Mouse (Mus musculus): ENCODE results near the gene Ints12.

Gene Ints12

DNA sequence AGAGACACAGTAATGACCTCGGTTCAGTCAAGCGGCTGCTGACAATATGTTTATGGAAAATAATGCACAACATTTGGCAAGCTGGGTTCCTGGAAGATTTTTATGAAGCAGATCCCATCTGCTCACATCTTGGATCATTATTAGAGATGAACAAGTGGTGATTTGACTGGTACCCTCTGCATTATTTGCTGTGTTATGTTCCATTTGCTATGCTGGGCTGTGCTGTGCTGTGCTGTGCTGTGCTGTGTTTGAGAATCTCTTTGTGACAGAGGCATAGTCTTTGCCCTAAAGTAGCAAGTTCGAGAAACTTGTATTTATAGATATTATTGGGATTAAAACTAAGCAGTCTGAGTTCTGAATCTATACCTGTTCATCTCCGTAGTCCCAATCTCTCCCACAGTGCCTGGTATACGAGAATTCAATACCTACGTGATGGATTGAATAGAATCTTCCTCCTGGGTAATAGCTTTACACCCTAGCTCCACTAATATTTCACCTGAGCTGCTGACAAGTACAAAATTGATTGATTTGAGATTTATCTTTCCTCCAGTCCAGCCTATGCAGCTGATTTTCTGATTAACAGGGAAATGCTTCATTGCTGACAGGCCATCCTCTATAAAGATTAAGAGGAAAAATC, 53.0 kb downstream of the Ints12 start:
- no peak for DNase-seq (ENCODE audit: low spot score)

GRCm38 (mm10) chr3:133151629-133152028, 60.0 kb downstream of the Ints12 start:
- no peak for DNase-seq (ENCODE audit: low spot score)

GRCm38 (mm10) chr3:133152831-133153230, 61.2 kb downstream of the Ints12 start:
- DNase-seq (ENCODE audit: low spot score): no peak

DNA sequence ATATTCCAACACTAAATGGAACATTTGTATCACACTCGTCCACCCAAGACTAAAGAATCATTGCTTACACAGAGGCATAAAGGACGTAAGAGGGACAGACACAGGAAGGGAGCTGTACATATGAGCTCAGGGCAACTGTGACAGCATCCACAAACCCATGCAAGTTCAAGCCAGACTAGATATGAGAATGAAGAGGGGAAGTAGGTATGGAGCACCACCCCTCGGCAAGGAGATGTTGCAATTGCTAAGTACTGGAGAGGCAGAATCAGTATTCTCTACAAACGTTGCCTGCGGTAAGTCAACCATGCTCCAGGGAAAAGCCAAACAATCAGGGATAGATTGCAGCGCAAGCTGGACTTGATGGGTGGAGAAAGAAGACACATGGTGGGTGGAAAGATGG, 62.0 kb downstream of the Ints12 start:
- DNase-seq (ENCODE audit: low spot score): no peak

DNA sequence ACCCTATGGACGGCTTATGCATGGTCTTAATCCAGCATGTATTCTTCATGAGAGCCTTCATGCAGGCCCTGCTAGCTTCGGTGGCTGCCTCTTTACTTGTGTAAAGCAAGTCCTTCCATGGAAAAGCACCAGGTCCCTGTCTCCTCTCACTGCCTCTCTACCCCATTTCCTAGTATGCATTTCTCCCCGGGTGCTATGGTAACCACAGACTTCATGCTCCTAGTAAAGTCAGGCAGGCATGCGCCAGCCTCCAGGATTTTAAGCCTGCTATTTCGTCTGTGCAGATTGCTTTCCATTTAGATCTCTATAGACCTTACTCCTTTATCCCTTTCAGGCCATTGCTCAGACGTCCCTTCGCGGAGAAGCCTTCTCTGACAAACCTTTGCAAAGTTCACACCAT, 63.0 kb downstream of the Ints12 start:
- no peak for DNase-seq (ENCODE audit: low spot score)

GRCm38 (mm10) chr3:133158260-133158659, 66.6 kb downstream of the Ints12 start:
- no peak for DNase-seq (ENCODE audit: low spot score)
